Mouse (Mus musculus): ENCODE results near the gene Gm45062.

The Gm45062 gene

DNA sequence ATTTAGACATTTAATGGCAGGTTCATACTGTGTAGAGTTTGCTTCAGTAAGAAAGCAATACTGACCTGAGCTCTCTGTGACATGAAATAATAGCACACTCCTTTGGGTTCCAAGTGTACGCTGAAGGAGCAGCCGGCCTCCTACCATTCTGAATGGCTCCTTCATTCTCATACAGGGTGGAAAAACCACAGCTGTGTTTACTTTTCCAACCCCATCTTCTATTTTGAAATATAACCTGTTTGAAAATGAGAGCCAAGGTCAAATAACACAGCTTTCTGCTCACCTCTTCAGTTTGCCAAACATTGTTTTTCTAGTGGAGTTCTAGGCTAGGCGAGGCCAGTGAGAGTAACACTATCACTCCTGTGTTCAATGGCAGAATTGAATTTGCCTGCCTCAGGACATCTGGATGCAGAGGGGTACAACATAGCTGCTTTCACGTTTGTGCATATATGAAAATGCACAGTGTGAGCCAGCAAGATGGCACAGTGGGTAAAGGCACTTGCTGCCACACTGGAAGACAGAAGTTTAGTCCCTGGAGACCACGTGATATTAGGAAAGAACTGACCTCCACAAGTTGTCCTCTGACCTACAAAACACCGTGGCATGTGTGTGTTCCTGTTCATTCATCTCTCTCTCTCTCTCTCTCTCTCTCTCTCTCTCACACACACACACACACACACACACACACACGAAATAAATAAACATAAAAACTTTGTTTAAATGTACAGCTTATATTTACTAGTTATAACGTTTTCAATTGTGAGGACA is 157.7 kb downstream of the Gm45062 start:
- no peak for DNase-seq (ENCODE audit: low spot score)

DNA sequence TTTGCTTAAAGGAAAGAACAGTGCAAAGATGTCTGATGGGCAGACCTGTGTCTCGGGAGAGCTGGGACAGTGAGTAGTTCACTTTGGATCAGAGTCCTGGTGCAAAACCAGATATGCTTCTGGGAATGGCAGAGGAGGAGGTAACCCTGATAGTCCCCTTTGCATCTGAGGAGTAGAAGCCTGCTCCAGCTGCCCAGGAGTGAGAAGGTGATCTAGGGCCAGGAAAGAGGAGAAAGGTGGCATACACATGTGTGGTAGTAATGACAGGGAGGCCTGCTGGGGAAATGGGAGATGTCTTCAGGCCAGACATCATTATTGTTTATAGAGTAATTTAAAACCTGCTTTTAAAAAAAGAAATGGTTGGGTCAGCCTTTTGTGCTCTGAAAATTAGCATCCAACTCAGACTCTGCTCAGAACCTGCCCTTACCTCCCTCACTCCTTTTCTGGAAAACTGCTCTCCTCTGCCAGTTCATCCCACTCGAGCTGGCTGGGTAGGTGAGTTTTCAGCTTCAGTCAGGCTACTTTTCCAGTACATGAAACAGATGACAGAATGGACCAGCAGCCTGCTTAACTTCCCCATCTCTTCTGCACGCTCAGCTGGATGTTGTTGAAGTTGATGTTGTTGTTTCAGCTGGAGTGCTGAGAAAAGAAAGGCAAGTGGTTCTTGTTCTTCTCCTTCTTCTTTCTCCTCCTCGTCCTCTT is 160.4 kb downstream of the Gm45062 start:
- DNase-seq (ENCODE audit: low spot score): no peak

DNA sequence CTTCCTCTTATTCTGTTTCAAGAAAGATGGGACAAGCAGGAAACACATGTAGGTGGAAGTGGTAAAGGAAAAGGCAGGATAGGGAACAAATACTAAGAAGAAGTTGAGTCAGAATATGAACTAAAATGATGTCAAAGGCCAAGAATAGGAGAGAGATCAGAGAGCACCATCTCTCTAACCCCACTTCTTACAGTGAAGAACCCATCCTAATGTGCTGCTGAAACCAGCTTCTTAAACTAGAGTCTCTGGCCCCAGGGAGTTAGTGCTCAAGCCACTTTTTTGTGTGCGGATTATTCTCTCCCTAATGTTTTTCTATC is 160.9 kb downstream of the Gm45062 start:
- DNase-seq (ENCODE audit: low spot score): no peak

DNA sequence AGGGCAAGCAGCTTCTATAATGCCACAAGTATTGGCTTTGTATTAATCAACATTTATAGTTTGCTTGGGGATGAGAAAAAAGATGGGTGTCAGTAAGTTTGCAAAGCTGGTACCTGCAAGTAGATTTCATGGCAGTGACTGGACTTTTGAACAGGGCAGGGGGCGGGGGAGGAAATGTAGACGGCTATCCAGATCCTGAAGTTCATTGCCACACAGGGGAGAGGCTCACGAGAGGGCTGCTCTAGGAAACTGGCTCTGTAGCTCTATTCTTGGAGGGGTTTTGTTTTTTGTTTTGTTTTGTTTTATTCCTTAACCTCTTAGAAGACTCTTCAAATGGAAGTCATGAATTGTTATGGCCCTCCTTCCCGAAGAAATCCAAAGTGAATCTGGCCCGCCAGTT is 162.2 kb downstream of the Gm45062 start:
- DNase-seq (ENCODE audit: low spot score): no peak

DNA sequence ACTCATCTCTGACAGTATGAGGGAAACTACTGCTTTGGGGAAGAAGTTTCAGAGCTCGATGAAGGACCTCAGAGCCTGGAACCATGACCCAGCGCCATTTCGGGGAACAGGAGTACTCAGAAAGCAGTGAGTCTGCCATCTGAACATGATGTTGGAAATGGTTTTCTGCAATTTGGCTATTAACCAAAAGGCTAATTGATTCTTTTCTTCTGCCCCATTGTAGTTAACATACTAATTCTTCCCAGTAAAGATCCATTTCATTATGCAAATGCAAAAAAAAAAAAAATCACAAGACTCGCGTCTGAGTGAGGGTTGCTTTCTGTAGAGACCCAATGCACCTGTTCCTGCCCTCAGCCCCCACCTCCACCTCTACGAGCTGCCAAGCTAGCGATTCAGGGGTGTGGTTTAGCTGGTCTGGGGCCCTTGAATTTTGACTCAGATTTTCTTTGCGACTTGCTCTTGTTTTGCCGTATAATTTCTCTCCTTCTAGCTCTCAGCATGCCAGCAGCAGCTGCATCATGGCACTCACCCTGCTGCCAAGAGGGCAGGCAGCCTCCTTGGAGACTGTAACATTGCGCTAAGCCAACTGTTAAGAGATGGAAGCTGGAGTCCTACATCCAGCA is 162.8 kb downstream of the Gm45062 start:
- DNase-seq (ENCODE audit: low spot score): no peak

DNA sequence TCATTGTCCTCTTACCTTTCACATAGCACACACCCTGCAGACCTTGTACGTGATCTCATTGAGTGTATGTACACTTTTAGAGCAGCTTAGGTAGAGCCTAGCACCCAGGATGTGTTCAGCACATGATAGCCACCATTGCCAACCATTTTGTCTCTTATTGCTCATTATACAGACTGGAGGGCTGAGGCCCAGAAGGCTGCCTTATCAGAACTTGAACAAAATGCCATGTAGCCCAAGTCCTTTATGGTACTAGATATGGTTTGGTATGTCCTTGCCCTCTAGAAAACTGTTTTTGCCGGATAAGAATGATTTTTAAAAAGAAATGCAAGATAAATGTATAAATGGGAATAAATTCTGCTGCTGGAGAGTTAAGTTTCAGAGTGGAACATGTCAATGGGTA is 163.9 kb downstream of the Gm45062 start:
- no peak for DNase-seq (ENCODE audit: low spot score)

DNA sequence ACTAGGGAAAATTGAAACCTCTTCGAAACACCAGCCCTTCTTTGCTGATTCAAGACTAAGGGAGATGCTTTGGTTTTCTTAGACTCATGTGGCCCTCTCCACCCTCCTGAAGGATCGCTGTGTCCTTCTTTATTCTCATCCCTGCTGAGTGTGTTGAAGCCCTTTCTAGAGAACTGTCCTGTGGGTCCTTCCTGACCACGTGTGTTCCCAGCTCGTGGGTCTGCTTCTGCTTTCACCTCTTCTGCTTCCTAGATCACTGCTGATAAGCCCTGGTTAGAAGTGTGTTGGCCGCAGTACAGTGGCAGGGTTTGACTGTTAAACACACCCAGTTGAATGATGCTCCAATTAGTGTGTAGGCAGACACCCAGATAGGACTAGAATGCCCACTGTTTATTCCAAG is 168.4 kb downstream of the Gm45062 start:
- DNase-seq (ENCODE audit: low spot score): no peak

DNA sequence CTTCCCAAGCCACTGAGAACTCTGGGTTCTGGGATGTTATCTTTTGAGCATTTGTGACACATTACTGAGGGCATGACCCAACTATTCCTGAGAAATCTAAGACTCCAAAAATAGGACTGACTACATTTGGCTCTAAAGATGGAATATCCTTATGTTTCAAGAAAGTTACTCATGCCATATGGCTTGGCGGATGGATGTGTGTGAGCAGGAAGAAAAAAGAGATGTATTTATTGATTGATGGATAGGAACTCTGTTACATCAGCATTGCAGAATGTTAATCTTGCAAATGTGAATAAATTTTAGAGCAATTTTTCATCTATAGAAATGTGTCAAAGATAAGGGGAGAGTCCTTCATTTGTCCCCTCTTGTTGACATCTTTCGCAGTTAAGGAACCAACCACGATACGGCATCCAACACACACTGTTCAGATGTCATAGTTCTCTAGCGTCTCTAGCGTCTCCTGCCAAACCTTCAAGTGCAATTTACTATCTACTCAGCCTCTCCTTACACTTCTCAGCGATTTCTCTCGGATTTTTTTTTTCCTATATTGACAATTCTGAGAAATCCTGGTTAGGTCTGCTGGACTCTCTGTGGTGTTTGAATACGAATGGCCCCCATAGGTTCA is 171.5 kb downstream of the Gm45062 start:
- DNase-seq (ENCODE audit: low spot score): no peak

DNA sequence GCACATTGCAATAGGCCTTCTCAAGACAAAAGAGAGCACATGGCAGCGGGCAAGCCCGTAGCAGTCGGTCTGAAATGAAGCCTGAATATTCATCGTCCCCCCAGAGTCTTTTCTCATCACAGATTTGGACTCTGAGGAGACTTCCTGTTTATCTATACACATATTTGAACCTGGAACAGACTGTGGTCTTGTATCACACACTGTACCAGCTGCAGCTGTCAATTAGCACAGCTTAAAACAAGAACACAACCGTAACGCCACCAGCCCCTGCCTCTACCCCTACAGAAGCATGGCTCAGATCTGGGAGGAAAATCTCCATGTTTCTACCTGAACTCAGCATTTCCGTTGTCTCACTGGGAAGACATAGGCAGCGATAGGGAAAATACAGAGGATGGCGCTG is 173.9 kb downstream of the Gm45062 start:
- DNase-seq (ENCODE audit: low spot score): no peak

DNA sequence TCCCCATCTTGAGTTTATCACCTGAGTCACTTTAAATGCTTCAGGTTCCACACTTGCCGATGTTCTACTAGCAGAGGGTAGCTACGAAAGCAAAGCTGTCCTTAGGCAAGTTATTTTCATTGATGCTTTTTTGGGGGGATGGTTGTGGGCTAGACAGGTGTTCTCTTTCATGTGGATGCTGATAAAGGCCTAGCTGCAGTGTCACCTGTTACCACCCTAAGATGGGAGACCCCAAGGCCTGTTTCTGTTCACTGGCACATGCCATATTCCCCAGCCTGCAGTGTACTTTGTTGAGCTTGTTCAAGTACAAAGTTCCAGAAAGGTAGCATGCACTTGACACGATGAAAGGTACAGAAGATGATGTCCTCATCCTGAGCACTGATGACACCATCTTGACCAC is 178.7 kb downstream of the Gm45062 start:
- no peak for DNase-seq (ENCODE audit: low spot score)

DNA sequence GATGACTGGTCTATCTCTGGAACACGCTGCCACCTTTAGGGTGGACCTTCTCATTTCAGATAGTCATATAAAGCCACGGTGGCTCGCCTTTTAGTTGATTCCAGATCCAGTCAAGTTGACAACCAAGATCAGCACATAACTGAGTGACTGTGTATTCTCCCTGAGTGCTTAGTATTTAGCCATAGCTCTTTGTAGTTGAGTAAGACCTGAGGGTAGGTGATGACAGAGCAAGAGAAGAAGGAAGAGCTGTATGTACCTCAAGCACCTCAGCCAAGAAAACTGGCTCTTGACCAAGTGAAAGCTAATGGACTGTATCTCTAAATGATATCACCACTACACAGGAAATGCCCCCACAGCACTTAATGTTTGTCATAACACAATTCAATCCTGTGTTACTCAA is 182.6 kb downstream of the Gm45062 start:
- DNase-seq (ENCODE audit: low spot score): no peak

DNA sequence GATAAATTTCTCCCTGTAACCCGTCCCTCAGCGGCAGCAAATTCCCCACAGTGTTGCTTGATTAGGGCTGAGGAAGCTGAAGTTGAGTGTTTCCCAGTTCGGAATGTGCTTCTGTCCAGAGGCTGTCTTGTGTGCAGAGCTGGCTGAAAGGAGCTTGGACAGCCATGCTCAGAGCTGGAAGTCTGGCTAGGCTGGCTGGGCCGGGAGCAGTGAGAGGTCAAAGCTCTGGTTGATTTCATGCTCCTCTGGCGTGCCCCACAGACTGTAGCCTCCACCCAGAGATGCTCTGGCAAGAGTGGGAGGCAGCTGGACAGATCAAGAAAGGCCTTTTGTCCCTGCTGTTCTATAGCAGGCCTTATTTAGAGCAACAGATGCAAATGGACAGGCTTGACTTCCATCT is 187.5 kb downstream of the Gm45062 start:
- peak; percentile 7 for DNase-seq (ENCODE audit: low spot score)

DNA sequence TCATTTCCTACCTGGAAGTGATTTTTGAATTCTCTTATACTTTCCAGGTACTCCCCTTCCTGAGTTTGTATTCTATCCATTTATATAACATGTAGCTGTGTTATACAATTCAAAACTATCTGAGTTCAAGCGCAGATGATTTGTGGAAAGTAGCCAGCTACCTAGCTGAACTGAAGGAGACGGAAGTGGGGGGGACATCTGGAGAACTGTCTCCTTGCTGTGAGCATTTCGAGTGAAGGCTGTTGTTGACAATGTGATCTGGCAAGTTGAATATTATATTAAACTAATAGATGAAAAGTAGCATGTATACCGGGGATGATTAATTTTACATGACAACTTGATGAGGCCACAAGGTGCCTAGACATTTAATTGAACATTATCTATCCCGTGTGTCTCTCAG is 196.3 kb downstream of the Gm45062 start:
- DNase-seq (ENCODE audit: low spot score): no peak

DNA sequence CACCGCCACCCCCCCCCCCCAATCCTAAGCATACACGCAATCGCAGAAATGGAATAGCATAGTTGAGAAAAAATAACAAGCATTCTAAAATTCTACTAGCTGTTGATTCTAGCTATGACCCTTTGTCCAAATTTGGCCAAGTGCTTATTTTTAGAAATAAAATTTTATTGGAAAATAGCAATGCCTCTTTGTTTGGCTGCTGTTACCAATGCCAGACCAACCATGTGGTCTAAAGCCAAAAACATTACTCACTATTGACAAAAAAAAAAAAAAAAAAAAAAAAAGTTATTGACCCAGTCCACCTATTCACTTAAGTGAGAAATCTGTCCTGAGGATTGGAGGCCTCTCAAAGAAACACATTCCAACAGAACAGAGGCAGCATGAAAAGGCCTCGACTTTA is 199.3 kb downstream of the Gm45062 start:
- no peak for DNase-seq (ENCODE audit: low spot score)

DNA sequence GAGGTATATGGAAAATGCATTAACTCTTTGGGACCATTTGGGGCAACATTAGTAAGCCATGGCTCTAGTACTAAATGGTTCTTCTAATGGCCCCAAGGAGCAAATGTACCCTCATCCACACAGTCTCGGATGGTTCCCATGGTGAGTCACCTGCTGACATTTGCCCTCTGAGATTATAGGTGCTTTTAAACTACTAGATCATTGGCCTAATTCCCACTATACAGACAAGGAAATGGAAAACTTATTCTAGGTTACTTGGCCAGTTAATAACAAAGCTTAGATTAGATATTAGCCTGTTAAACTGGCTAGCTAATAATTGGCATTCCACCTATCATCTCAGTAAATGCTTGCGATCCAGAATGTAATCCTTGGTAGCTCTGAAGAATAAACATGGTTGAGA is 203.2 kb downstream of the Gm45062 start:
- no peak for DNase-seq (ENCODE audit: low spot score)

DNA sequence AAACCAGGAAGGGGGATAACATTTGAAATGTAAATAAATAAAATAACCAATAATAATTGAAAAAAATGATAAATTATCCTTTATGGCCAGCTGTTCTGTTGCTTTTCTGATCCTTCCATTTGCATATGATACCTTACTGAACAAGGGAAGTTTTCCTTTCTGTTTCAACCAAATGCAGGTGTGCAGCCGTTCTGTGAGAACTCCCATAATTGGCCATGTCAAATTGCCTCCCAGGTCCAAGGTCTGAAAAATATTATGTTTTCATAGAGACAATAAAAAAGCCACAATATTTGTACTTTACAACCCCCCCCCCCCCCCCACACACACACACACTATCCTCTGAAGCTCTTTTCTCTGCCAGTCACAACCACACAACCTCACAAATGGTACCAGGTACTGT is 206.1 kb downstream of the Gm45062 start:
- no peak for DNase-seq (ENCODE audit: low spot score)

DNA sequence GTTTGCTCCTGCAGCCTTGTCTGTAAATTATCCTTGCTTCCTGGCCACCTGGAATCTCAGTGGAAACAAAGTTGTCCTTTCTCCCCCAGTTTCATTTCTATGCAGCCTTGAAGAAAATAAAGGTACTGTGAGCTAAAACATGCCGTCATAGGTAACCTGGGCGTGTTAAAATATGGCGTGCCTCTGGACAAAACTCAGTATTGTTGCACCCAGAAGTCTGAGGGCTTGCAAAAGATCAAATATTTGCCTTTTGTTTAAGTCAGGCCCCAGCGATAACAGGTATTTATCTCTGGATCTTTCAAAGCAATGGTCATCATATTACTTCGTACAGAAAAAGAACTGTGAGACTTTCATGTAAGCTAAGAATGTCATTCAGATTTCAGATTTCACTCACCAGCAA is 206.7 kb downstream of the Gm45062 start:
- no peak for DNase-seq (ENCODE audit: low spot score)

DNA sequence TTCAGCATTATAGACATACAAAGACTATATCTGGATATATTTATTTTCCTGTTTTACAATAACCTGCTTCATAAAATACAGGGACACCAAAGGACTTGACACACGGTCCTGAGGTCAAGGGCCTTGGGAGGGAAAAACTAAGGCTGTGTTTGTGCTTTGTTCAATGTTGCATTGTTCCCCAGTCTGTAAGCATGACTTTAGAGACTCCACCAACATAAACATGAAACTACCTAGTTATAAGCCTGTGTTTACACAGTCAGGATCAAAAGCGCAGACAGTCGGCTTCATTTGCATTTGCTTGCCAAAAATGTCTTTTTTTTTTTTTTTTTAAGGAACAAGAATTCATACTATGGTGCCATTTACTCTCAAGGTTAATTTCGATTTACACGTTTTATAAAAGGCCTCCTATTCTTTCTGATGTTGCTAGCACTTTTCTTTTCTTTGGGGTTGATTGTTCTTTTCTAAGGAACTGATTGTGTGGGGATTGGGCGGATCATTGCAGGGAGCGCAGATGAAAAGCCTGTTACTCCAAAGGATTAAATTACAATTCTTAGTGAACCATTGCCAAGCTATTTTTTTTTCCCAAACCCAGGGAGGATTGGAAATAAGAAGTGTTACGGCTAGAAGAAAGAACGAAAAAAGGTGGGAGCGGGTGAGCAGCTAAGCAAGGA is 208.6 kb downstream of the Gm45062 start:
- no peak for DNase-seq (ENCODE audit: low spot score)

DNA sequence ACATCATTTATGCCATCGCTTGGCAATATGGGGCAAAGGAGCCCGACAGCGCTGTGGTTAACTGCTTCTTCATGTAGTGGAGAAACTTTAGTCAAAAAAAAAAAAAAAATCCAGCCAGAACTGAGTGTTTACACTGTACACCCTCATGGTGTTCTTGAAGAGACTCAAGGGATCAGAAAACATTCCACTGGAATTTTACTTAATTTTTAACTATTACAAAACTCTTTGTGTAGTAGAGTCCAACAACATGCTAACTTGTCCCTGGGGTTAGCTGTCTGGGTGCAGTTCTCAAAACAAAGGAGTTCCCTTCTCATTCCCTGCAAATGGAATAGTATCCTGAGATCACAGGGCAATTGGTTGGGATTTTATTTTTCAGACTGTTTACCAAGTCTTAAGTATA is 210.7 kb downstream of the Gm45062 start:
- DNase-seq (ENCODE audit: low spot score): no peak

DNA sequence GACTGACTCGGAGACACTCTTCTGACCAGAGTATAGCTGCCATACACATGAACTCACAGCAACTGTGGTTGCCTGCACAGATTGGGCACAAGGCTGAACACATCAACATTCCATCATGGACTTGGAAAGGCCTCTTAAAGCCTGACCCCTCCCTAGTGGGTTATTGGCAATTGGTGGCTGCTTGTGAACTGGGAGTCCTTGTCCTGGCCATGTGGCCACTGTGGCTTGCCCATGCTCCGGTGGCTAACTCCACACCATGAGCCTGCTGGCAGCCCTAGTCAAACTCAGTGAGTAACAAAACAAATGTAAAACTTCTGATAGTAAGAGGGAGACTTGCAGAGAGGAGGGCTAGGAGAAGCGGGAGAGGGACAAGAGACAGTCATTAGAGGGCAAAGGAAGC is 212.9 kb downstream of the Gm45062 start:
- no peak for DNase-seq (ENCODE audit: low spot score)

DNA sequence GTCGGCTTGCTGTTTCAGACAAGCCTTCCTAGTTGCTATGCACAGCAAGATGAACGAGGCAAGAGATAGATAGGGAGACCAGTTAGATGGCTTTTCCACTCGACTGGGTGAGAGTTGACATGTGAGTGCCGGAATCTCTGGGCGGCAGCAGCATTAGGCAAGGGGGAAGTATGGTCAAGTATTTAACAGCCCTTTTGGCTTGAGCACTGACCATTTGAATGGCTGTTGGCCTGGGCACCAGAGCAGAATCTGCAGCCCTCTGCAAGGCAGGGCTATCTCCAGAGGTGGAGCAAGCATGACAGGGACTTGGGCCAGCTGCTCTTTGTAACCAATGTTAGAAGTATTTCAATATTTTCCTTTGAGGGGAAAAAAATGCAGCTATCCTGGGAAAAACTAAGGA is 213.7 kb downstream of the Gm45062 start:
- DNase-seq (ENCODE audit: low spot score): peak; percentile 11

DNA sequence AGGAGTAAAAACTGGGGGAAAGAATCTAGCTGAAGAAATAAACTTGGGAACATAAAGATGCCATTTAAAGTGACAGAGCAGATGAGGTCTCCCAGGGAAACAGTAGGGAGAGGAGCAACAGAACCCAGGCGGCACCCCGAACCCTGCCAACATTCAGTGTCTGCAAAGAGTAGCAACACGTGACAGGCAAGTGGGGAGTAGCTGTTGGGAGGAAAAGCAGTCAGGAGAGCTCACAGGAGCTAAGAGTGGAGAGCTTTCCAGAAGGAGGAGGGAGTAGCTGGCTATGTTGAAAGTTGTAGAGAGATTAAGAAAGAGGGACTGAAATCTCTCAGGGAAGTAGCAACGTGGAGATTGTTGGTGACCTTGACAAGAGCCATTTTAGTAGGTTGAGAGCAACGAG is 214.2 kb downstream of the Gm45062 start:
- no peak for DNase-seq (ENCODE audit: low spot score)

DNA sequence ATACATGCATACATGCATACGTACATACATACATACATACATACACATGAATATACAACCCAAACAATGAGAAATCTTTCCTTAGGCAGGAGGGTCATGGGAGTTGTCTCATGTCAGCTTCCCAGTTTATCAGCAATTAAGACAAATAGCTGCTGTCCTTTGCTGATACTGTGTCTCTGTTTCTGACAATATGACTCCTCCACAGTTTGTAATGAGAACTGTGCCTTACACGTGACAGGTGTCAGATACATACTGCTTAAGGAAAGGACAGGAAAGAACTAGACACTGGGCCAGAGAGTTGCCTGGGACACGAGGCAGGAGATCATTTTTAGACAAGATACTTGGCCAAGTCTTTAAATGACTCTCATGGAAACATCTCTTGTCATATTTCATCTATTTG is 215.1 kb downstream of the Gm45062 start:
- no peak for DNase-seq (ENCODE audit: low spot score)
